Mouse (Mus musculus) NIH3T3 (cell line): ENCODE measurements at regions not wholly inside any gene's neighbourhood (a gene's known extent, or its start where the extent isn't known, plus 50 kb on each side); places are given as distances from the start of the nearest gene placed in this dataset.
"Not testable (repeated sequence)": the region's sequence is repeated elsewhere in the genome, so short reads cannot be mapped to it uniquely, and the experiment has no call there.

Experiments
- DNase-seq: peaks from one replicate; pipeline ENCODE4 v3.0.0-alpha.2; 2012; ENCODE audit warnings: low read depth

DNA sequence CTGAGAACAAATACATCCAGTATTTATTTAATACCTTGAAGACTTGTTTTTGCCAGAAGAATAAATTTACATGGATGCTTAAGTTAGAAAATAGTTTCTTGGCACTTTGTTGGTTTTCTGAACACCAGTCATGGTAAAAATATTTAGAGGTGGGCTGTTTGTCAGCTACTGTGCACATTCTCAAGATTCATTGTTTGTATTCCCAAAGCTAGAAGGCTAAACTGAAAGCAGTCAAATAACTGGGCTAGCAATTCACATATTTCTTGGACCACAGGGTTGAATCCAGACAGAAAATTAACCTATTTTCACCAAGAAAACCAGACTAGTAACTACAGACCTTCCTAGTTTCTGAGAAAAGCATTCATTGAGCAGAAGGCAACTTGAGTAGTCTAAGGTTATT is 488.1 kb upstream of the Klf6 start:
- DNase-seq: no peak

DNA sequence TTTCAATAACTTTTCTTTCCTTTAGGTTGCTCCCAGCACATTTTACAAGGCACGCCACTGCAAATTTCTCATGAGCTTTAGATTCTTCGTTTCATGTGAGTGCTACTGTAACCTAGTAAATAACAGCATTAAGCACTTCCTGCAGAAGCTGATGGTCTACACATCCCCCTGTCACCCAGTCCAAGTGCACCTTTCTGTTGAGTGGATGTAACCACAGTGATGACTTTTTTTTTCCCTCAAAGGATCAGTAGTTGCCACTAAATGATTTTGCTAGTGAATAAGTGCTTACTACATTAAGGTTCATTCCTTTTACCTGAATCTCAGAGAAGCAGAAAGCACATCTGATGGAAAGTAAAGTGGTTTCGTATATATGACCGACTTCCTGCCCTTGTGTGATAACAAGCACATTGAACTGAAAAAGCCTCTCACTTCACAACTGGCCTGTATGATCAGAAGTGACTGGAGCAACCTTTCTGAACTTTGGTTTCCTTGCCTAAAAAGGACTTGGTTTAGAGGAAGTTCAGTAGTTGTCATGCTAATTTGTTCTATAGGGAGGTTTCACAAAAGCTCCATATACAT is 453.0 kb upstream of the Klf6 start:
- no peak for DNase-seq

DNA sequence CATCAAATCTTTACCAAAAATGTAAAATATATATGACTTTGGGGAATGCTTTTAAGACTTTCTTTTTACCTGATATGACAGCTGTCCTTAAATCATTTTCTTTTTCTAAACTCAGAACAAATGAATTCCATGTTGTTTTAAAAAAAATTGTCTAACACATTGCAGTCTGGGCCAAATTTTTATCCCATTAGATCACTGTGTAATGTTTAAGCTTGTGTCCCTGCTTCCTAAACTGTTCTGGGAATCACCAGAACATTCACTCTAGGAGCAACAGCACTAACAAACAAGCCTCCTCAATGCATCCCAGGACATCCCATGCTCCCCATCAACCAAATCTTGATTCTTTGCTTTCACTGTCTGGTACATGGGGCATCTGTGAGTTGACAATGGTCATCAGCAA is 449.2 kb upstream of the Klf6 start:
- DNase-seq: peak; percentile 51

DNA sequence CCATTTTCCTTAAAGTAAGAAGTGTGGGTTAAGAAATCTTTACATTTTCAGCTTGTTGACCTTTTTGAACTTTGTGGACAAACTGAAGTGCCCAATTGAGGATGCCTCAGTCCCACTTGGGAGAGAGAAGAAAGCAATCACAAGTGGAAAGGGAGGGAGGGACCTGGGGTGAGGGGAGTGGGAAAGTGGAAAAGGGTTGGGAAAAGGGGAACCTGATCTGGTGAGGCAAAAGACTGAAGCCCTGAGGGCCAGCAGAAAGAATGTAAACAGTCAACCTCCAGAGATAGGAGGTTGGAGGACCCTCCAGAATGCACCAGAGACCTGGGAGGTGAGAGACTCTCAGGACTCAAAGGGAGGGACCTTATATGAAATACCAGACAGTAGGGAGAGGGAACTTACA is 448.3 kb upstream of the Klf6 start:
- not testable (repeated sequence) for DNase-seq

DNA sequence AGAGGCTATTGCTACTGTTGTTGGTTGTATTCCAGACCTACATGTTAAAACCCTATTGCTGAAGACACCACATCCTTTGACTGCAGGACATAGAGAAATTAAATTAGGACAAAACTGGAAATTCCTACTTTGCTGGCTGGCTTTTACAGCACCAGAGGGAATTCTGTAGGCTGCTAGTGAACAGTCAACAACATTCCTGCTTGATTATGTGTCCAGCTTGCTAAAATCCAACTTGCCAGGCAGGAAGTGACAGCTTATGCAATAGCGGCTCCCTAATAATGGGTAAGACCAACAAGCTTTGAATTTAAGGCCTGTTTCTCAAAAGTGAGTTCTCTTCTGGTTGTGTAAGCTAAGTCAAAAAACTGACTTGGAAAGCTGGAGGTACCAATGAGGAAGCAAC is 437.2 kb upstream of the Klf6 start:
- peak; percentile 66 for DNase-seq

DNA sequence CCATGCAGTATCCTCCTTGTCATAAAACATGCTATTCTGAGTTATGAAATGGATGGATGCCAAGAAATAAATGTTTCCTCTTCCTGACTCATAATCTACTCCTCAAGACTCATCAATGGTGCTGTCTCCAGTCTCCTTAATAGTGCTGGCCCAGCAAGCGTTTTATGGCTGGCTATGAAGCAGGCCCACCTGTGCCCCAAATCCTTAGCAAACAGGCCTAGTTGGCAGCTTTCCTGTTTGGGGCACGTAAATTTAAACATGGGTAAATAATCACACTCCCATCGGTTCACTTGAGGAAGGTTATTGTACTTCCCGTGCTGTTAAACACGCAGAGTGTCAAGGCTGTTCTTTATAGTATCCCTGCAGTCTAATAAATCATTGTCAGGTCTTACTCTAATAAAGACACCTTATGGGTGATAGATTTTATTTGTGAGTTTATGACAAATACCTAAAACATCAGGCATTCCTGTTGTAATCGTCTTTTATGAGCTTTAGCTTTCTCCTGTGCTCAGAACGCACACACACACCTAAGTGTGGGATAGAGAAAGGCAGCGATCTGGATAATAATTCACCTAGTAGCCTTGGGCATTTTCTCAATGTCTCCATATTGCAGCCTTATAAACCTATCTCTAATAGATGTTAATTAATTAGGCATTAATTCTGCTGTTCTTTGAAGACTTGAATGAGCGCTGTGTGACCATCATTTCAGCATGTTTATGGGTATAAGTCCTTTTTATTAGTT is 435.6 kb upstream of the Klf6 start:
- DNase-seq: no peak

DNA sequence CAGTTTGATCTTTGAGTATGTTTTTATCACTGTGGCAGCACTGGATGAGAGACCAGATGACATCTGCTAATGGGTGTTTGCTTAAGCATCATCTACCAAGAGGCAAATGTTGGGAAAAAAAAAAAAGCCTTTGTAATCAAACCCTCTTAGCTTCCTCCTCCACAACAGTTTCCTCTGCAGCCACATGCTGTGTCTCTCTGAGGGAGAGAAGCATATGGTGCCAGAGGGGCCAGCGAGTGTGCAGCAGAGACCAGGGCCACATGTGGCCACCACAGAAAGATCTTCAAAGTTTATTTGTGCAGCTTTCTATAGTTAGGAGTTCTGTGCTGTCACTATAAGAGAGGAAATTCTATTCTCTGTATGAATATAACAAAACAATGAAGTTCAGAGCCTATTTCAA is 427.6 kb upstream of the Klf6 start:
- DNase-seq: no peak

DNA sequence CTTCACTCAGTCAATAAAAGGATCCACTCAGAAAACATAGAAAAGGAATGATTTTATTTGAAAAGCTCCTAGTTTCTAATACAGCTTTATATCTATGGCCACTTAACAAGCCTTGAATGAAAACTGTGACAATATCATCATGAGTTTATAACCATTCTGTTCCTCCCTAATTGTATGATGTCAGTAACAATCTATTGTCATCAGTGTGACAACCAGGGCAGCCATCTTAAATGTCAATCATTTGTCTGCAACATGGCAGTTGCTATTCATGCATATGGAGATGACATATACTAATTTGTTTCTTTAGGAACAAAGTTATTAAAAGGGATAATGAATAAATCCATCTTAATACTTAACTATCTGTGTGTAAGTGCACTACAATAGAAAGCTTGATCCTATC is 426.2 kb upstream of the Klf6 start:
- DNase-seq: no peak

DNA sequence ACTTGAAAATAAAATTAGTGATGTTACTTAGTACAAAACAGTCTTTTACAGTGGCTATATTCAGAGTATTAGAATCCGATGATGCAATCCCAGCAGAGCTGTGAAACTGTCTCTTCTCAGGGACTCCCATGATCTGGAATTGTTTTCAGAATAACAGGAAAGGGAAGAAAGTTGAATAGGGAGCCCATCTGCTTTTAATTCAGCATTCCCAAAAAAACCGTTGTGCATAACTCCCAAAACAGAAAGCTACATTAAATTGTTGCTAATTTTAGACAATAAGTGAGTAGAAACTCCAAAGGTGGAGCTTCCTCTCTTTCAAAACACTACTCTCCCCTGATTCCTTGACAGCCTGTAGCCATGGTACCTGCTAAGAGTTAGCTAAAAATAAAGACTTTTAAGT is 425.1 kb upstream of the Klf6 start:
- peak; percentile 61 for DNase-seq

DNA sequence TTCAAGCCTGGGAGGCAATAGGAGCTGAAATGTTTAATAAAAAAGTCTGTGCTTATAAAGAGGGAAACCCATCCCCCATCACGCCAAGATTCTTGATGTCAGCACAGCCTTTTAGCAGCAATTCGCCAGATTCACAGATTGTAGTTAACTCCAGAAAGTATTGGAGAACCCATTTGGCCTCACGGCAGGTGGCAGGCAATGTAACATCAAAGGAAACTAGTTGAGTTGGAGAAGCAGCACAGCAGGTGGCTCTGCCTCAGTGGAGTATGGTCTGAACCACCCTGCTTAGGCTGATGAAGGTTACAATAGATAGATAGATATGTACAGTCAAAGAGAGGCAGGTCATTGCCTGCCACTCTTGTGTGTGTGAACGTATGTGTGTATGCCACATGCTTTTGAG is 420.8 kb upstream of the Klf6 start:
- no peak for DNase-seq

DNA sequence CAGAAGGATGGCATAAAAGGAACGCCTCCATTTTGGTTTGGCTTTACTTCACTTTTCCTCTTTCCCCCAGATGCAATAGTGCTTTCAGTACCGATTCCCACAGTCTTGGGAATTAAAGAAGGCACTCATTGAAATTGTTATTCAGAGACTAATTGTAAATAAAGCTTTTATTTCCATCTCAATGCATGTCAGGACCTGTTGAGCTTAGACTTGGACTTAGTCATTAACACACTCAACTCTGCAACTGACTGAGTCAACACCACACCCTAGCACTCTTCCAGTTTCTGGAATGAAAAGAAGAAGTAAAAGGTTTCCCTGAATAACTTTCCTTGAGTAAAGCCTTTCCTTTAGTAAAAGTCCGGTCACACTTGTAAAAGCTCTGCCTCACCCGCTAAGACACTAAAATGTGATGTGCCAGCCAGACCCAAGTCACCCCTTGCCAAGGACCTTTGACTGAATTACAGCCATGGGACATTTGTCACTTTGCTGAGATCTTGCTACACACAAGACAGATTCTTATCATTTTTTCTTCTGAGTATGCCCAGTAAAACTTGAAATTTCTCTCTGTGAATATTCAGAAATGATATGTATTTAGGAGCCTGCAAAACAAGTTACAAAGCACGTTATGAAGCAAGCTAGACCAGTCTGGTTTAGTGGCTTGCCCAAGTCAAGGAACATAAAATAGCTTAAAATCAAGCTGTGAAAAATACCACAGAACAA is 416.4 kb upstream of the Klf6 start:
- no peak for DNase-seq

DNA sequence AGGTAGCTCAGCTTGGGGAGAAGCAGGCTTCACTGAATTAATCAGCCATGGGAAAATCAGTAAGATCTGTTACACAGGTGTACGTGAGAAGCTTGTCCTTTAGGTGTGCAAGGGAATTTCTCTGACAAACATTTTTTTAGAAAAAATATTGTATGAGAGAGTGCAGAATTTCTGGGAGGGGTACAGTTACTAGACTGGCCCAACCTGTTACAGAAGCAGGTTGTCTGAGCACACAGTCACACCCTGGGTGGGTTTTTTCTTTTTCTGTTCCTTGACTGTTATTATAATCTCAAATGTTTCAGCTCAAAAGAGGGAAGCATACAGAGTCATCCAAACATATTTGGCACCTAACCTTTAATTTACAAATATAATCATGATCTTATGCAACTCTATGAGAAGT is 412.7 kb upstream of the Klf6 start:
- no peak for DNase-seq

DNA sequence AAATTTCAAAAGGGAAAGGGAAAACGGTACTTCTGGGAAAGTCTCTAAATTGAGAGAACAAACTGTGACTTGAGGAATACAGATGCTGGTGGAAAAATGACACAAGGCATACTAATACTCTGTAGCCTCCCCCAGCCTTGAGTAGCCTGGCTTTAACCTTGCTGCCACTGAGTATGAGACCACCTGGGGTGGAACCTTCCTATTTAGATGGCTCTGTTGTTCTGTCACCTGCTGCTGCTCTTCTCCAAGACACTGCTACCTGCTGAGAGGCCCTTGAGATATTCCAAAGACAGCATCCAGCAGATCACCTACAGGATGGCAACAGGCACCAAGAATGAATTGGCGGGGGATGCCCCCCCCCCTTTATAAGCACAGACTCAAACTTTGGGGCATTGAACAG is 380.5 kb upstream of the Klf6 start:
- no peak for DNase-seq

DNA sequence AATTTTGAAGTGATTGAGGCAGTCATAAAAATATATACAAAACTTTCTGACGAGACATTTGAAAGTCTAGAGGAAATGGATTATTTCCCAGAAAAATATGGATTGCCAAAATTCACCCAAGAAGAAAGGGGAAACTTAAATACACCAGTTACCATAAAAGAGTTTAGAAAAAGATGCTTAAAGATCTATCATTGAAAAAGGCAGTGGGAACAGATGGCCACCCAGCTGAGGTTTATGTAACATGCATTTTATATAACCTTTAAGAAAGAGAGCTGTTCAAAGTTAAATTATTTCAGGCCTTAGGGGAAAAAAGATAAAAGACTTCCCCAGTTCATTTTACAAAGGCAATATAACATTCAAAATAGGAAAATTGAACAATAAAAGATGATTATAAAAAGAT is 369.0 kb upstream of the Klf6 start:
- DNase-seq: no peak

DNA sequence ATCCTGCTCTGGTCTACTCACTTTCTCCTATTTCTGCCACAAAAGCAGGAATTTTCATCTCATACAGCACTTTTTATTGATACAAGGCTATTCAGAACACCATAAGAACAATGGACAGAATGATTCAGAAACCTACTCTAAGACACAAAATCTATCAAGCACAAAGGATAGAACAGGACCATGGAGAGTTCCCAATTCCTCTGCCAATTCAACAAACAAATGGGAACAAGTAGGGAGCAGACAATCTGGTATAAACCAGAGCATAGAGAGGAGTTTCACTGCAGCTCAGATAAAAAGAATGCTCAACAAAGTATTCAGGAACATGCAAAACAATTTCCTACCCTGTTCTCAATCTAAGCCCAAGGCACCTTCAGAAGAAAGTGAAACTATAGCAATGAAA is 363.7 kb upstream of the Klf6 start:
- DNase-seq: peak; percentile 84

DNA sequence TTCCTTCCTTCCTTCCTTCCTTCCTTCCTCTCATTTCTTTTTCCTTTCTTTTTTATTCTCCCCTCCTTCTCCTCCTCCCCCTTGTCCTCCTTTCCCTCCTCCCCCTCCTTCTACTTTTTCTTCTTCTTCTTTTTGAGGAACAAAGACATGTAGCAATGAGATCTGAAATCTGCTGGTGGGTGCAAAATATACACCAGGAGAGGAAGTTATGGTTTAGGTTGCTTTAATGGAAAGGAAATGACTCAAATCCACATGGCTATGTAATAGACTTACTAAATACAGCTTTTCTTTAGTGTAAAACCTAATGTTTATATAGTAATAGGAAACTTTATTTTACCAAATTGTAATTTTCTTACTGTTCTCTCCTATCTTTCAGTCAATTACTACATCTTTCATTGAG is 349.5 kb upstream of the Klf6 start:
- no peak for DNase-seq

DNA sequence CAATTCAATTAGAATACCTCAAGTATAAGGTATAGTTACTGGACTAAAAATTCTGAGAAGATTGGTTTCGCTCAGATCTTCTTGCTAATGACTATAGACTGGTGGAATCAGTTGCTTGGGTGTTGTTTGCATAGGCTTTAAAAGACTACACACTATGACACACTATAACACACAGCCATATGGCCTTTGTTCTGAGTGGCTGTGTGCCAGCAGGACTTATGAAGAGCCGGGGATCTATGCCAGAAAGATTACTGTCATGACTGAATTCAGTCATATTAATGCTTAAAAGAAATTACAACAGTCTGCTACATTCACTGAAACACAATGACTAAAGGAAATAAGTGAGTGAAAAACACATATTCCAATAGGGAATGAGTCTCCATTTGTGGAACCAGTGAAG is 345.7 kb upstream of the Klf6 start:
- DNase-seq: peak; percentile 57

DNA sequence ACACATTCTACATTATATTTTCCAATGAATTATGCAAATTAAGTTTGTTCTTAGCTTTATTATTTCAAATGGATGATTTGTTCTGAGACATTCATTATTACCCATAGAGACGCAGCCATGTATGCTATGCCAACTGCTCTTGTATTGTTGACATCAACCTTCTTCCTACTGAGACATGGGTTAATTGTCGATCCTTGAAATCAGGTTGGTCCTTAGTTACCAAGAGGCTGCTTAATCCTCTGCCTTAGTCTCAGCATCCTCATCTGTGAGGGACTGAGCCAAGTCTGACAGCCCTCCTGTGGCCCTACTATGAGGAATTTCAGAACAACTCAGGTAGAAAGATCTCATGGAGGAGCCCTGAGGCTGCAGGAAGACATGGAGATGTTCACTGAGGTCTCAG is 345.2 kb upstream of the Klf6 start:
- no peak for DNase-seq

DNA sequence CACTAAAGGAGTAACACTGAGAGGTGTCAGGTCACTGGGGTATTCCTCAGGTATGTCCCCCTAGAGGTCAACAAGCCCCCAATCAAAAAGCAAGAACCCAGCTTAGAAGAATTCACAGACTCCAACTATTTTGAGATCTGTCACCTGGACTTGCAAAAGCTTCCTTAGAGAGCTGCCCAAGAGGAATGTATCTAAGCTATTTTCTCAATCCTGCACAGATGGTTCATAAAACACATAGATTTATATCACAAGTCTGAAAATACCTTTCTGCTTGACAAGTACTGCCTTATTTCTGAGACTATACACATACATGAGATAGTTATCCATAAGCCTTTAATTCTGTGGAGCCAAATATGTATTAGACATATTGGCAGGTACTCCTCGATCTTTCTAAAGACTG is 342.1 kb upstream of the Klf6 start:
- no peak for DNase-seq

DNA sequence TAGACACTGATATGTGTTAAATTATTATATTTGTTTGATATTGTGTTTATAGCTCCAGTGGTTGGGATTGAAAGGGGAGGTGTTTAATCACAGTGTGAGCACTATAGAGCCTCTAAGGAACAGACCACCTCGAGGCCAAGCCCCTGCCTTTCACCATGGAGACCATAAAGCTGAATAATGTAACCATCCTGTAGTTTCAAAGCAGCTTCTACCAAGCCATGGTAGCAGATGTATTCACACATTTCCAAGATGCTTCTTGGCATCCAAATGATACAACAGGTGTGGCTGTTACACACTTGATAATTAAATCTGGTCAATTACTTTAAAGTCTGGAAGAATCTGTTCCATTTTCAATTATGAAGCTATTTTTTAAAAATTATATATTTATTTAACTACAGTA is 341.7 kb upstream of the Klf6 start:
- DNase-seq: no peak

DNA sequence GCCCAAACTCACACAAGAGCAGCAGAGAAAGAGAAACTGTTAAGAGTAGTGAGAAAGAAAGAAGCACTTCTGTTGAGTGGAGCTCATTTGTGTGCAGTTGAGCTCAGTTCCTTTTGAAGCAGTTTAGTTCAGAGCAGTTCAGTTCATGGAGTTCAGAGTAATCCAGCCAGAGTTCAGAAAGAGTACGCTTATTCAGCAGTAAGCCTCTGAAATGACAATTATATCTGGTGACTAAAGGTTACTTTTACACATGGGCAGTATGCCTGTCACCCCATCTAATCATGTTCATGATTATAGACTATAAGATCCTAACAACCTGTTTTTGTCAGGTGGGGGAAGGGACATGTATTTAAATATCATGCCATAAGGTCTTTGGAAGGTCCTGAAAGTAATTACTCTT is 333.9 kb upstream of the Klf6 start:
- no peak for DNase-seq

DNA sequence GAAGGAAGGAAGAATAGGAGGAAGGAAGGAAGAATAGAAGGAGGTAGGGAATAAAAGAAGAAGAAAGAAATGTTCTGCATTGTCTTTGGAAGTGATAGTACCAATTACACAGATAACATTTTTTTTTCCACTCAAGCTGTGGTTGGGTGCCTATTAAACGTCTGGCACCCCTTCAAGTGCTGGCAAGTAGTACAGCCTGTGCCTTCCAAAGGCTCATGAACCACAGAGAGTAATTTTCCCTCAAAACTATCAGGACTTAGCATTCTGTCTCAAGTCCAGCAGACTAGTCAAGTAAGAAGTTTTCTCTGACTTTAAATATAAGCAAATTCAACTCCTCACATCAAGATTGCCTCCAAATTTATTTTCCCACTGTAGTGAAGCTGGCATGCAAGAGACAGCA is 321.0 kb upstream of the Klf6 start:
- peak; percentile 44 for DNase-seq

DNA sequence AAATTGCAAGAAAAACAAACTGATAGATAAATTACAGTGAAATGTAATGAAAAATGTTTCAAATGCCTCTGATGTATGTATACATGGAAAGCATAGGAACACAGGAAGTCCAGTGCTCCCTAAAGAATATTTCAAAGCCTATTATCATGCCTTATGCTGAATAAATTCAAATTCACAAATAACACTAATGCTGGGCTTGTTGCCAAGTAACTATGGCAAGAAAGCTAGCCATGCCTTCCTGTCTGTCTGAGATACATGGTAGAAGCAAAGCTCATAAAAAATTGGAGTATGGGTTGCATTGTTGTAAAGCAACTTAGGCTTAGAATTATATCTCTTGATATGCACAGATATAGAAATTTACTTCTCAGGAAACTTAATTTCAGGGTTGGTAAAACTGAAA is 315.8 kb upstream of the Klf6 start:
- DNase-seq: peak; percentile 14

DNA sequence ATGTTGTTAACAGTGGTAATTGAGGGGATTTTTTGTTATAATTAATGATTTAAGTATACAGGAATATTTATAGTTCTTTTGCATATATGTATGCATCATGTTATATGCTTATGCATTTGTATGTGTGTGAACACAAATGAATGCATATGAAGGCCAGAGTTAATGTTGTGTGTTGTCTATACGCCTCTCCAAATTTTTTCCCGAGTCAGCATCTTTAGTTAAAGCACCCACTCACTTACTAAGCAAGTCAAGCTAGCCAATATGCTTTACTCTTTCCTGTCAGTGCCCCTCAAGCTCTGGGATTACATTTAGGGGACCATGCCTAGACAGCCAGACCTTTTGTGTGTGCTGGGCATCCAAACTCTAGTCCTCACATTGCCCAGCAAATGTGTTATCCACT is 315.3 kb upstream of the Klf6 start:
- no peak for DNase-seq
